Mouse (Mus musculus): ENCODE data around the gene Leo1. TPM values are rescaled to one million over a fixed set of nuclear protein-coding genes. Genes with fewer than 3 reads are reported as not detected.
"Not testable (repeated sequence)": the region's sequence is repeated elsewhere in the genome, so short reads cannot be mapped to it uniquely, and the experiment has no call there.

Gene Leo1
- polyA plus RNA-seq, 1 experiment from 2014 or later, result 42.9 TPM

- H3K4me3 ChIP-seq (replicated peaks); H3K9ac ChIP-seq; H3K36me3 ChIP-seq; ATAC-seq (replicated peaks; ENCODE audit: low FRiP score); H3K4me1 ChIP-seq; H3K4me2 ChIP-seq; H3K9me3 ChIP-seq (replicated peaks); H3K27me3 ChIP-seq; H3K27ac ChIP-seq: not testable (repeated sequence)
- 97% methylated on average over 7 of the region's 7 CpGs for WGBS
Measured at GRCm38 (mm10) chr9:75488255-75488654, 46.9 kb downstream of the Leo1 start.

- Histone ChIP-seq H3K4me1 (peaks cover 8% of the 10 kb centered on the region; the same call in 1 of the 2 replicates), H3K9ac (no peak overlapping the region), H3K9me3 (replicated peaks) (no peaks in the 10 kb centered on the region), H3K36me3 (peaks cover 26% of the 10 kb centered on the region), H3K27me3 (no peaks in the 10 kb centered on the region), H3K27ac (no peak overlapping the region), H3K4me2 (no peak overlapping the region), H3K4me3 (replicated peaks) (no peak overlapping the region)
- 84% methylated on average over 9 of the region's 9 CpGs for WGBS
- ATAC-seq (replicated peaks; ENCODE audit: low FRiP score), result no peak
Measured at GRCm38 (mm10) chr9:75494407-75495005, 53.2 kb downstream of the Leo1 start.

- WGBS, result 20% methylated on average over 10 of the region's 10 CpGs
- no peak overlapping the region for H3K4me2 ChIP-seq
- no peaks in the 10 kb centered on the region for H3K9me3 ChIP-seq (replicated peaks)
- H3K4me3 ChIP-seq (replicated peaks), result no peak overlapping the region
- peak overlapping the region; percentile 58; the same call in 1 of the 2 replicates for H3K27ac ChIP-seq
- H3K9ac ChIP-seq, result no peak overlapping the region
- no peaks in the 10 kb centered on the region for H3K27me3 ChIP-seq
- ATAC-seq (replicated peaks; ENCODE audit: low FRiP score), result peak; percentile 93
- peaks cover 32% of the 10 kb centered on the region for H3K36me3 ChIP-seq
- H3K4me1 ChIP-seq, result peaks cover 8% of the 10 kb centered on the region; the same call in 1 of the 2 replicates
Measured at GRCm38 (mm10) chr9:75495945-75496344, 54.6 kb downstream of the Leo1 start.

- no peak for ATAC-seq (replicated peaks; ENCODE audit: low FRiP score)
- WGBS, result 94% methylated on average over 7 of the region's 7 CpGs
- Histone ChIP-seq H3K36me3 (peaks cover 55% of the 10 kb centered on the region), H3K4me3 (replicated peaks) (no peak overlapping the region), H3K4me2 (no peak overlapping the region), H3K27ac (no peak overlapping the region), H3K9me3 (replicated peaks) (no peaks in the 10 kb centered on the region), H3K4me1 (peaks cover 8% of the 10 kb centered on the region; the same call in 1 of the 2 replicates), H3K9ac (no peak overlapping the region), H3K27me3 (no peaks in the 10 kb centered on the region)
Measured at GRCm38 (mm10) chr9:75498571-75498970, 57.2 kb downstream of the Leo1 start.

GRCm38 (mm10) chr9:75504311-75504710, 63.0 kb downstream of the Leo1 start:
- Histone ChIP-seq H3K4me2 (no peak overlapping the region), H3K9me3 (replicated peaks) (no peaks in the 10 kb centered on the region), H3K4me3 (replicated peaks) (no peak overlapping the region), H3K27ac (no peak overlapping the region), H3K9ac (no peak overlapping the region), H3K36me3 (peaks cover 84% of the 10 kb centered on the region), H3K27me3 (no peaks in the 10 kb centered on the region), H3K4me1 (no peaks in the 10 kb centered on the region)
- 87% methylated on average over 6 of the region's 6 CpGs for WGBS
- ATAC-seq (replicated peaks; ENCODE audit: low FRiP score), result no peak

- no peak for ATAC-seq (replicated peaks; ENCODE audit: low FRiP score)
- Histone ChIP-seq H3K27ac (no peak overlapping the region), H3K4me1 (no peaks in the 10 kb centered on the region), H3K9ac (no peak overlapping the region), H3K36me3 (peaks cover 89% of the 10 kb centered on the region), H3K4me2 (no peak overlapping the region), H3K27me3 (no peaks in the 10 kb centered on the region), H3K4me3 (replicated peaks) (no peak overlapping the region), H3K9me3 (replicated peaks) (no peaks in the 10 kb centered on the region)
- WGBS, result 88% methylated on average over 8 of the region's 8 CpGs
Measured at GRCm38 (mm10) chr9:75511236-75511939, 70.1 kb downstream of the Leo1 start.

- no peak overlapping the region for H3K27ac ChIP-seq
- no peak overlapping the region for H3K4me2 ChIP-seq
- peaks cover 56% of the 10 kb centered on the region for H3K36me3 ChIP-seq
- no peaks in the 10 kb centered on the region for H3K9me3 ChIP-seq (replicated peaks)
- 59% methylated on average over 12 of the region's 12 CpGs for WGBS
- H3K4me1 ChIP-seq, result no peaks in the 10 kb centered on the region
- ATAC-seq (replicated peaks; ENCODE audit: low FRiP score), result peak; percentile 80
- no peak overlapping the region for H3K4me3 ChIP-seq (replicated peaks)
- H3K9ac ChIP-seq, result no peak overlapping the region
- no peaks in the 10 kb centered on the region for H3K27me3 ChIP-seq
Measured at GRCm38 (mm10) chr9:75515464-75516113, 74.3 kb downstream of the Leo1 start.

Other genes starting within 250 kb of the Leo1 start
- gene Myo5c, start 209.5 kb upstream of the Leo1 start, polyA plus RNA-seq (2015; fragmentation: Nextera tagmentation; extraction: Ambion mirVana), result 3.7 and 3.9 TPM in 2 replicates
- gene Gnb5, start 135.2 kb upstream of the Leo1 start, polyA plus RNA-seq (2015; fragmentation: Nextera tagmentation; extraction: Ambion mirVana), result 24.9 and 27.3 TPM in 2 replicates
- gene Bcl2l10, start 93.8 kb upstream of the Leo1 start, polyA plus RNA-seq (2015; fragmentation: Nextera tagmentation; extraction: Ambion mirVana), result not detected in 2 replicates
- 59.6 and 66.9 TPM in 2 replicates for gene Mapk6, start 31.5 kb upstream of the Leo1 start, polyA plus RNA-seq (2015; fragmentation: Nextera tagmentation; extraction: Ambion mirVana)
- 143 and 144 TPM in 2 replicates for gene Tmod3, start 118.1 kb downstream of the Leo1 start, polyA plus RNA-seq (2015; fragmentation: Nextera tagmentation; extraction: Ambion mirVana)
- 22.1 and 26.5 TPM in 2 replicates for gene Tmod2, start 169.8 kb downstream of the Leo1 start, polyA plus RNA-seq (2015; fragmentation: Nextera tagmentation; extraction: Ambion mirVana)
- gene Lysmd2, start 184.2 kb downstream of the Leo1 start, polyA plus RNA-seq (2015; fragmentation: Nextera tagmentation; extraction: Ambion mirVana), result 31.1 and 35.1 TPM in 2 replicates
- 0.69 and 3.2 TPM in 2 replicates for gene Scg3, start 242.5 kb downstream of the Leo1 start, polyA plus RNA-seq (2015; fragmentation: Nextera tagmentation; extraction: Ambion mirVana)